Mouse (Mus musculus) layer of hippocampus, postnatal 14 days (tissue): ENCODE measurements around the gene Cactin. TPM values are rescaled to one million over a fixed set of nuclear protein-coding genes. Genes with fewer than 3 reads are reported as not detected.

ENCODE experiments used
- DNase-seq, 2 experiments: peaks; one replicate each; pipeline ENCODE4 v3.0.0; 2021 to 2022; ENCODE audit warnings: low spot score in 2 of 2, mixed read lengths in 1 of 2
- microRNA-seq, 2 experiments: library from miRNA; unstranded; fragments of <30 nt; microRNA quantifications; one replicate each; pipeline ENCODE4 v1.2.0; 2021
- total RNA-seq, 2 experiments: library from RNA; stranded (reverse); gene quantifications; 2 replicates each; pipeline ENCODE4 v1.2.3; 2021

Cactin gene
- total RNA-seq, 2 experiments from 2014 or later = 22.4 to 25.8 TPM

DNA sequence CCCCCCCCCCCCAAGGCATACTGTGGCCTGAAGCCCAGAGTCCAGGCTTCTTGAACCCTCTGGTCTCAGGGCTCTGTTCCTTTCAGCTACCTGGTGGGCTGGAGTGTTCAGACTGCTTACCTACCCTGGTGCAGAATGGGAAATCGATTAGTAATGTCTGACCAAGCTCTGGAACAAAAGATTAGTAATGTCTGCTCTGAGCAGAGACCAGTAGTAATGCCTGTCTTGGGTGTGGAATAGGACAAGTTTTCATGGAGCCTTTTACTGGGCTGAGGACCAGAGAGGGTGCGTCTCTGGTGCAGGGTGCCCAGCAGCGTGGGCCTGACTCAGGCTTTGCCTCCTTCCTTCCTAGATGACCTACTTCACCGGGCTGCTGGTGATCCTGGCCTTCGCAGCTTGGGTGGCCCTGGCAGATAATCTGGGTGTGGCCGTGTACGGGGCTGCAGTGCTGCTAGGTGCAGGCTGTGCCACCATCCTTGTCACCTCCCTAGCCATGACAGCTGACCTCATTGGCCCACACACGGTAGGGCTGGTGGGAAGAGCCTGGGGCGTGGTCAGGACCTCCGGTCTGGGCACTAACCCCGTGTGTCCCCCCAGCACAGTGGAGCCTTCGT, 41.5 kb downstream of the Cactin start:
- no peak for DNase-seq

DNA sequence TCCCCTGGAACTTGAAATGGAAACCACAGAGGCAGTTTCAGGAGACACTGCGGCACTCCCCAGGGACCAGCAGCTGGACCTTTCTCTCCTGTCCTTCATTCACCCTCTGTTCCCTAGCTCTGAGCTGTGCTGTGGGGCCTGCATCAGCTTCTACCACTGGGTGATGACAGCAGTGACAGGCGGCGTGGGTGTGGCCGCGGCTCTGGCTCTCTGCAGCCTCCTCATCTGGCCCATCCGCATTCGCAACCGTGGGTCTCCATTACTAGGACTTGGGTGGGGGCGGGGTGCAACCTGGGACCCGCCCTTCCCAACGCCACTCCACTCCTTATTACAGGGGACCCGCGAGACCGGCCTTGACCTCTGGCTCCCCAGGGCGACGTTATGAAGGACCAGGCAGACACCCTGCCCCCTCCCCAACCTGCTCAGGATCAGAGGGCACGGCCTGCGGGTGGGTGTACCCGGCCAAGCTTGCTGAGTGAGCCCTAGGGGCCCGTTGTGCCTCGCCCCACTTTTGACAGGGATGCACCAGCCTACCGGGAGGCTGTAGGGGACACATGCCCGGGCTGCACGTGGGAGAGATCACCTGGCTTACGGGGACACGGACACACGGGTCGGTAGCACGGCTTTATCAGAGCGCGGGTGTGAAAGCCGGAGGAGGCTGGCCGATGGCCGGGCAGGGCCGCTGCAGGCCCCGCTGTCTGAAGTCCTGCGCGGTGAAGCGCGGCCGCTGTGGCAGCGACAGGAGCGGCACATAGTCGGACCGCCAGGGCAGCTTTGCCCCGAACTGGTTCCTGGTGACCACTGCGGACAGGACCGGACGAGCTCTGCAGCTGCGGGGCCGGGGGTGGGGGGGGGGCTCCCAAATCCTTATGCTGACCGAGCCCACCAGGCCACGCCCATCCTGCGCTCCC, 42.8 kb downstream of the Cactin start:
- no peak for DNase-seq

GRCm38 (mm10) chr10:81364666-81365065, 43.8 kb downstream of the Cactin start:
- no peak for DNase-seq

- no peak for DNase-seq
These were observed 44.2 kb downstream of the Cactin start for GRCm38 (mm10) chr10:81365073-81365472.

DNA sequence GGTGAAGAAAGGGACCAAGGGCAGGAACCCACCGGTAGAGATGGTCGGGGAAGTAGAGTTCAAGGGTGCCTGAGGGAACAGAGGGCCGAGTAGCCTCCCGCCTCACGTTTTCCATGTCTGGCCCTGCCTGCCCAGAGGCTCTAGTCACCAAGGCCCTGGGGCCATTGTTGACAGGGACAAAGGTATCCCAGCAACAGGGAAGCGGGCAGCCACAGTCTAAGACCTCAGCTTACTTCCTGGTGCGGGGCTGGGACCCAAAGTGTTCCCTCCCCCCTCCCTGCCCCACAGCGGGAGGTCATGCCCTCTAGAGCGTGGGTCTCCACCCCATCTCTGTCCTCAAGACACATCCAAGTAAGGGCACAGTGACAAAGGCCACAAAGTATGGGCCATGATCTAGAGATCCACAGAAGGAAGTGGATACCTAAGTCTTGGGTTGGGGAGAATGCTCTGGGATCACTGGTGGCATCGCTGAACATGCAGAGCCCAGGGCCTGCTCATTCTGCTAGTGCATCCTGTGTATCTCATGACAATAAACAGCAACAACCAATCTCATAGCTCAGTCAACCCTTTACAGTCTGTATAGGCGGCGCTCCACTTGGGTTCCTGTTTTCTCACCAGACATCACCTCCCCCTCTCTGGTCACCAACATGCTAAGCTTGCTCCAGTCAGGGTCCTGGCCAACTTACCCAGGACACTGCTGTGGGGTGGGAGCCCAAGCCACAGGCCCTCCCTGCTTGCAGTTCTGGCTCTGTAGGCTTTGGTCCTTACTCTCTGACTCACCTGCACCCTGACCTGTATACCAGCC, 45.0 kb downstream of the Cactin start, which contains the start of gene 4930404N11Rik:
4930404N11Rik (minus strand) TSS at position 145 of the 805 bp plus-strand sequence.
- no peak for DNase-seq

DNA sequence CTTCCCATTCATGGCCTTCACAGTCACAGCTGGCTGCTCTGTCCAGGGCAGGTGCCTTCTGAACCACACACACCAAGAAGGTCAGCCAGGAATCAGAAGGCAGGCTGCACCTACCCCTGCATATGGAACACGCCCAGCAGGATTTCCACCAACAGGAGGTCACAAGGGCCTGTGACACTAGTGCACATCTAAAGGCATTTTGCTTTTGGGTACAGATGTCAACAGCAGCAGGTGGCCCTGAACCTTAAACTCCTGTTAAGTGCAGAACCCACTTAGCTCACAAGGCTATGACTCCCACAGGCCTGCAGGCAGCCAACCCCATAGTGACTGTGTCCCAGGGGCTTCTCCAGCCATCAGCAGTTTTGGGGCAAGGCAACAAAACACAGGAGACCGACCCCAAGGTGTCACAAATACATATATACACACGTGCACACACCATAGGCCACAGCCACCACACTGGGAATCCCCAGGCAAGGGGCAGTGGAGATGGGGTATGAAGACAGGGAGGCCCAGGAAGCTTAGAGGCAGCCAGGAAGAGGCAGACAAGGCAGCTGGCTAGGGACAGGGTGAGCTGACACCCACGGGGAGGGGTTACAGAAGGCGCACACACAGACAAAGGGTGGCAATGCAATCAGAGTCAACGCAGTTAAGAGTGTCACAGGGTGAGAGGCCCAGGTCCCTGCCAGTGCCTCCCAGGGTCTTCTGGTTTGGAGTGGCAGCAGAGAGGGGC, 45.7 kb downstream of the Cactin start:
- DNase-seq = no peak

DNA sequence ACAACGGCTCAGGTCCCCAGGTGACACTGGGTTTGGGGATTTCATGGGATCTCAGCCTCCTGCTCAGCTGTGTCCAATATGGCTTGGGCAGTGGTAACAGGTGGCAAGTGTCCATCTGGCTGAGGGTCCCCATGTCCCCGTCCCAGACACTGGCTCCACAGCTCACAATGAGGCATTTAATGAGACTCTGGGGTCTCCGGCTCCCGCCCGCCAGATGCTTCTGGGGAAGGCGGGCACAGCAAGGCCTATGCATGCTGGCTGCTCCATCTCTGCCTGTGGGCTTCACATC, 46.2 kb downstream of the Cactin start:
- DNase-seq = no peak

DNA sequence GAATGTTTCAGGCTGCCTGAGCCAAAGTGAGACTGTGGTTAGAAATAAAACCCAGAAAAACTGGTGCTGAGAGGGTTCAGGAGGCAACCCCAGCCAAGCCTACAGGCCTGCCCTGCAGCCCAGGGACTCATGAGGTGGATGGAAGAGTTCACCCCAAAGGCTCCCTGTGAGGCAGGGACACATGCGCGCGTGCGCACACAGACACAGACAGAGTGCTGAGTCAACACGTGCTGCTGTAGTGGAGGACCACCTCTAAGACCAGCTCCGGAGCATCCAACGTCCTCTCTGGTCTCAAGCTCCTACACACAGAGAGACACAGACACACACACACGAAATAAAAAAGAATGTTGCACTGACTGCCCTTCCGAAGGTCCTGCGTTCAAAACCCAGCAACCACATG, 54.4 kb downstream of the Cactin start:
- DNase-seq = no peak

Small RNAs within 50 kb of the gene (microRNA-seq; reads per million reads assigned to microRNA genes)
- gene Mir3057 = 52.5 to 74.2 reads per million in 2 experiments

Other genes starting within 250 kb of the Cactin start
- under 1 TPM; 0.17 to 0.46 TPM for gene Creb3l3, start 222.2 kb upstream of the Cactin start, total RNA-seq
- gene Map2k2, start 215.2 kb upstream of the Cactin start, total RNA-seq = 100 to 1,000 TPM; 132 to 134 TPM
- 10 to 100 TPM; 61.6 to 63.6 TPM for gene Zbtb7a, start 185.9 kb upstream of the Cactin start, total RNA-seq
- 10 to 100 TPM; 25.9 to 28.1 TPM for gene Pias4, start 153.2 kb upstream of the Cactin start, total RNA-seq
- gene Eef2, start 144.5 kb upstream of the Cactin start, total RNA-seq = 1,000 to 10,000 TPM; 1,016 to 1,032 TPM
- gene Dapk3, start 138.1 kb upstream of the Cactin start, total RNA-seq = 10 to 100 TPM; 59.7 to 60.4 TPM
- gene 4930442H23Rik, start 137.3 kb upstream of the Cactin start, total RNA-seq = not detected
- gene Nmrk2, start 119.1 kb upstream of the Cactin start, total RNA-seq = under 1 TPM in 1 of 2 experiments, not detected in 1; 0.26 TPM
- gene Atcay, start 90.3 kb upstream of the Cactin start, total RNA-seq = 100 to 1,000 TPM; 149 to 157 TPM
- gene Zfr2, start 87.9 kb upstream of the Cactin start, total RNA-seq = 10 to 100 TPM; 58.8 to 63.0 TPM
- gene Matk, start 68.2 kb upstream of the Cactin start, total RNA-seq = 100 to 1,000 TPM; 246 to 268 TPM
- 10 to 100 TPM; 36.5 to 50.4 TPM for gene Mrpl54, start 54.2 kb upstream of the Cactin start, total RNA-seq
- gene Apba3, start 54.1 kb upstream of the Cactin start, total RNA-seq = 10 to 100 TPM; 39.9 to 41.8 TPM
- 1 to 10 TPM; 1.6 to 2.5 TPM for gene Tjp3, start 29.5 kb upstream of the Cactin start, total RNA-seq
- 100 to 1,000 TPM; 330 to 352 TPM for gene Pip5k1c, start 28.1 kb upstream of the Cactin start, total RNA-seq
- 1 to 10 TPM; 1.8 to 2.2 TPM for gene Tbxa2r, start 7.6 kb downstream of the Cactin start, total RNA-seq
- gene Gipc3, start 22.2 kb downstream of the Cactin start, total RNA-seq = 1 to 10 TPM; 1.4 to 1.5 TPM
- gene Hmg20b, start 29.4 kb downstream of the Cactin start, total RNA-seq = 10 to 100 TPM; 24.0 to 40.0 TPM
- gene Mfsd12, start 36.4 kb downstream of the Cactin start, total RNA-seq = 10 to 100 TPM; 40.8 to 45.8 TPM
- 1 to 10 TPM in 1 of 2 experiments, under 1 TPM in 1; 0.92 to 1.0 TPM for gene 4930404N11Rik, start 44.7 kb downstream of the Cactin start, total RNA-seq
- gene Fzr1, start 57.4 kb downstream of the Cactin start, total RNA-seq = 10 to 100 TPM; 68.6 to 73.2 TPM
- 10 to 100 TPM; 73.7 to 74.3 TPM for gene Dohh, start 63.3 kb downstream of the Cactin start, total RNA-seq
- gene Gm48551, start 63.4 kb downstream of the Cactin start, total RNA-seq = 1 to 10 TPM; 3.1 to 4.5 TPM
- gene Gm48552, start 67.9 kb downstream of the Cactin start, total RNA-seq = 1 to 10 TPM; 2.8 to 5.4 TPM
- gene Smim24, start 71.9 kb downstream of the Cactin start, total RNA-seq = 1 to 10 TPM; 1.1 to 1.5 TPM
- gene Nfic, start 134.5 kb downstream of the Cactin start, total RNA-seq = 10 to 100 TPM; 66.7 to 70.9 TPM
- gene Celf5, start 161.6 kb downstream of the Cactin start, total RNA-seq = 100 to 1,000 TPM; 266 to 272 TPM
- gene Ncln, start 175.3 kb downstream of the Cactin start, total RNA-seq = 10 to 100 TPM; 79.7 to 95.2 TPM
- under 1 TPM; 0.39 to 0.57 TPM for gene S1pr4, start 179.0 kb downstream of the Cactin start, total RNA-seq
- gene Gna15, start 203.1 kb downstream of the Cactin start, total RNA-seq = 1 to 10 TPM; 2.4 to 4.2 TPM
- gene Gna11, start 224.1 kb downstream of the Cactin start, total RNA-seq = 100 to 1,000 TPM; 120 to 121 TPM
- 100 to 1,000 TPM; 639 to 673 TPM for gene Aes, start 238.4 kb downstream of the Cactin start, total RNA-seq